ENCODE assay signal across 22 mouse cellular contexts in the genomic region with DNA sequence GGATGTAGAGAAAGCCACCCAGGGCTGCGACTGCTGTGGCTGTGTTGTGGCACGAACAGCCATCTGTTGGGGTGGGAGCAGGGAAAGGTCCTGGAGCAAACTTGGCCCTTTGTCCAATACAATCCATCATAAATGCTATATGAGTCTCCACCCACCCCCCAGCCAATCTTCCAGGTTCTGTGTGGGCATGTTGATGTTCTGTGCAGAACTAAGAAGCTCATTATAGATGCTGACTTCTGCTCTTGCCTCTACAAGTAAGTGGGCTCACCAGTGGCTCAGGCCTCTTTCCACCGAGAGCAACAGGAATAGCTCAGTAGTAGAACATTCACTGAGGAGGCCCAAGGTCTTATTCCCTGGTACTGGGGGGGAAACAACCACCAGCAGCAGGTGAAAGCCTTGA. TPM values are rescaled to one million over a fixed set of nuclear protein-coding genes. Genes with fewer than 3 reads are reported as not detected.
"Had no signal": no experiment of that assay in that cellular context is flagged by ENCODE, and none has a peak within 500 bp of the region (broad histone marks: within the 10 kb centered on the region; RNA-seq: fewer than 3 reads in every experiment).

No protein-coding gene starts in this region.

- H3K27ac ChIP-seq: liver, embryonic 15.5 days; lung, embryonic 15.5 days; macrophage; midbrain, embryonic 13.5 days; neural tube, embryonic 13.5 days; neural tube, embryonic 15.5 days had no signal

- H3K9me3 ChIP-seq: liver, embryonic 15.5 days; lung, embryonic 15.5 days; megakaryocyte, embryonic 14.5 days; midbrain, embryonic 13.5 days; neural tube, embryonic 13.5 days; neural tube, embryonic 15.5 days had no signal

- H3K4me1 ChIP-seq: liver, embryonic 15.5 days; lung, embryonic 15.5 days; midbrain, embryonic 13.5 days; neural tube, embryonic 13.5 days; neural tube, embryonic 15.5 days had no signal

- H3K36me3 ChIP-seq: liver, embryonic 15.5 days; lung, embryonic 15.5 days; midbrain, embryonic 13.5 days; neural tube, embryonic 13.5 days; neural tube, embryonic 15.5 days had no signal

- ATAC-seq: liver, postnatal 0 days; lung, postnatal 0 days; midbrain, embryonic 13.5 days; midbrain, embryonic 16.5 days had no signal

- H3K9ac ChIP-seq: liver, embryonic 15.5 days; liver, postnatal 0 days; lung, embryonic 15.5 days; midbrain, embryonic 13.5 days; neural tube, embryonic 13.5 days; neural tube, embryonic 15.5 days had no signal

- H3K4me3 ChIP-seq: liver, embryonic 15.5 days; lung, embryonic 15.5 days; megakaryocyte, embryonic 14.5 days; midbrain, embryonic 13.5 days; myocyte; neural tube, embryonic 13.5 days; neural tube, embryonic 15.5 days had no signal

- DNase-seq: liver, postnatal 0 days; lung, adult 2 months; lung, postnatal 14 days; lung, postnatal 36 days; retina, postnatal 1 day; right cerebral cortex, postnatal 25 days; right cerebral cortex, postnatal 4 days; spleen, adult 18-20 months; thymus, adult 2 months; thymus, postnatal 25 days; thymus, postnatal 4 days had no signal

- H3K4me2 ChIP-seq: liver, embryonic 15.5 days; lung, embryonic 15.5 days; midbrain, embryonic 11.5 days; midbrain, embryonic 13.5 days; neural tube, embryonic 13.5 days; neural tube, embryonic 15.5 days had no signal

- H3K27me3 ChIP-seq: lung, embryonic 15.5 days; midbrain, embryonic 13.5 days; neural tube, embryonic 13.5 days had no signal

RNA-seq across cellular contexts. Expression of gene AU021092, which starts 9.9 kb away (rescaled TPM):
- polyA plus RNA-seq: macrophage had no signal
